Mouse (Mus musculus) liver, postnatal 0 days (tissue): ENCODE results near the gene Scel. TPM values are rescaled to one million over a fixed set of nuclear protein-coding genes. Genes with fewer than 3 reads are reported as not detected.
A peak's percentile ranks its signal among the peaks of the same experiment; 100 is the strongest.

ENCODE experiments used
- ATAC-seq: fragments of 200-750 bp; cut with Nextera tagmentation; 2 replicates; pipeline ENCODE4 v1.8.0; 2017; ENCODE audit warnings: mild to moderate bottlenecking, moderate library complexity
- DNase-seq: peaks from one replicate; pipeline ENCODE4 v3.0.0-alpha.2; 2016
- H3K27ac ChIP-seq: fragments of 300-500 bp; sonication (generic); 2 replicates; pipeline ENCODE4 v1.5.1; 2014; ENCODE audit warnings: antibody characterized with exemption, moderate library complexity, mild to moderate bottlenecking, low read depth
- H3K27me3 ChIP-seq: fragments of 300-500 bp; sonication (generic); 2 replicates; pipeline ENCODE4 v1.6.1; 2014; ENCODE audit warnings: low read length, control low read depth, mixed read lengths; ENCODE audit not compliant: insufficient read depth
- H3K36me3 ChIP-seq: fragments of 300-500 bp; sonication (generic); replicated peaks from 2 replicates; pipeline ENCODE4 v1.6.1; 2014; ENCODE audit warnings: mild to moderate bottlenecking, control low read depth, low read length, moderate library complexity, mixed read lengths; ENCODE audit not compliant: insufficient read depth
- H3K4me1 ChIP-seq: fragments of 300-500 bp; sonication (generic); 2 replicates; pipeline ENCODE4 v1.6.1; 2014; ENCODE audit warnings: antibody characterized with exemption, mild to moderate bottlenecking, control low read depth; ENCODE audit not compliant: insufficient read depth
- H3K4me2 ChIP-seq: fragments of 300-500 bp; sonication (generic); 2 replicates; pipeline ENCODE4 v1.6.1; 2014; ENCODE audit warnings: low read depth, mild to moderate bottlenecking, low read length, moderate library complexity, mixed read lengths
- H3K4me3 ChIP-seq: fragments of 300-500 bp; sonication (generic); 2 replicates; pipeline ENCODE4 v1.5.1; 2014; ENCODE audit warnings: low read depth, low read length
- H3K9ac ChIP-seq: fragments of 300-500 bp; sonication (generic); replicated peaks from 2 replicates; pipeline ENCODE4 v1.6.1; 2014; ENCODE audit warnings: mild to moderate bottlenecking, moderate library complexity
- H3K9me3 ChIP-seq: fragments of 300-500 bp; sonication (generic); 2 replicates; pipeline ENCODE4 v1.6.1; 2016; ENCODE audit warnings: mild to moderate bottlenecking, control low read depth, low read length, mixed read lengths
- CTCF ChIP-seq: sonication (generic); IDR thresholded peaks from 2 replicates; pipeline ENCODE4 v1.5.1; 2016; ENCODE audit warnings: antibody characterized with exemption, low read depth
- EP300 ChIP-seq: IDR thresholded peaks from 2 replicates; pipeline ENCODE4 v1.6.1; 2016; ENCODE audit warnings: antibody characterized with exemption, low read depth, mild to moderate bottlenecking
- WGBS: fragments of 180-500 bp; shearing (Covaris S2); extraction: QIAGEN DNeasy Blood & Tissue Kit; methylation state at CpG from one replicate; pipeline ENCODE4 v1.1.7; 2014; ENCODE audit not compliant: insufficient replicate concordance; 5-methylcytosine and 5-hydroxymethylcytosine counted together
- polyA plus RNA-seq: library from polyadenylated mRNA; unstranded; fragments of >200 nt; fragmentation: Nextera tagmentation; extraction: Ambion mirVana; gene quantifications from 2 replicates; pipeline ENCODE4 v1.2.1, GENCODE M21; 2015

Gene Scel
- polyA plus RNA-seq, 1 experiment from 2014 or later, result not detected

GRCm38 (mm10) chr14:103650413-103651101 lies 137.4 kb downstream of the Scel start:
- Histone ChIP-seq H3K4me3 (peak overlapping the region; percentile 60), H3K36me3 (no peaks in the 10 kb centered on the region), H3K9me3 (no peaks in the 10 kb centered on the region), H3K27ac (peak overlapping the region; percentile 57), H3K4me1 (0 out of 2 replicates have a peak, but pooled peaks cover 11% of the 10 kb centered on the region), H3K4me2 (peak overlapping the region; percentile 97), H3K27me3 (peaks cover 30% of the 10 kb centered on the region), H3K9ac (peak overlapping the region; percentile 58)
- TF ChIP-seq CTCF (no peak), EP300 (no peak)
- ATAC-seq (peak; percentile 55), DNase-seq (peak; percentile 61)
- WGBS, result under 1% methylated on average over 53 of the region's 67 CpGs

- no peak for DNase-seq
- 0 out of 2 replicates have a peak, but pooled peaks cover 11% of the 10 kb centered on the region for H3K4me1 ChIP-seq
- peak overlapping the region; percentile 60 for H3K4me3 ChIP-seq
- H3K27me3 ChIP-seq, result peaks cover 30% of the 10 kb centered on the region
- TF ChIP-seq CTCF (no peak), EP300 (no peak)
- H3K9me3 ChIP-seq, result no peaks in the 10 kb centered on the region
- WGBS, result 5% methylated on average over 11 of the region's 11 CpGs
- H3K4me2 ChIP-seq, result peak overlapping the region; percentile 97
- ATAC-seq, result peak; percentile 14; the same call in 1 of the 2 replicates
- H3K27ac ChIP-seq, result no peak overlapping the region
- no peak overlapping the region for H3K9ac ChIP-seq
- no peaks in the 10 kb centered on the region for H3K36me3 ChIP-seq
Measured at GRCm38 (mm10) chr14:103651106-103651505, 138.0 kb downstream of the Scel start.

- Histone ChIP-seq H3K36me3 (no peaks in the 10 kb centered on the region), H3K9me3 (no peaks in the 10 kb centered on the region), H3K4me3 (no peak overlapping the region), H3K27ac (no peak overlapping the region), H3K27me3 (peaks cover 30% of the 10 kb centered on the region), H3K4me2 (peak overlapping the region; percentile 97; the same call in 1 of the 2 replicates), H3K9ac (no peak overlapping the region), H3K4me1 (0 out of 2 replicates have a peak, but pooled peaks cover 11% of the 10 kb centered on the region)
- 58% methylated on average over 2 of the region's 2 CpGs for WGBS
- no peak for ATAC-seq
- TF ChIP-seq EP300 (no peak), CTCF (no peak)
- no peak for DNase-seq
Measured at GRCm38 (mm10) chr14:103651562-103651961, 138.4 kb downstream of the Scel start.

GRCm38 (mm10) chr14:103652524-103652923 lies 139.4 kb downstream of the Scel start:
- Histone ChIP-seq H3K4me2 (no peak overlapping the region), H3K9me3 (no peaks in the 10 kb centered on the region), H3K27ac (no peak overlapping the region), H3K4me1 (0 out of 2 replicates have a peak, but pooled peaks cover 11% of the 10 kb centered on the region), H3K4me3 (no peak overlapping the region), H3K27me3 (peaks cover 30% of the 10 kb centered on the region), H3K36me3 (no peaks in the 10 kb centered on the region), H3K9ac (no peak overlapping the region)
- DNase-seq (no peak), ATAC-seq (no peak)
- TF ChIP-seq EP300 (no peak), CTCF (no peak)
- WGBS, result 76% methylated on average over 5 of the region's 5 CpGs

- 52% methylated on average over 5 of the region's 5 CpGs for WGBS
- H3K4me3 ChIP-seq, result no peak overlapping the region
- 0 out of 2 replicates have a peak, but pooled peaks cover 11% of the 10 kb centered on the region for H3K4me1 ChIP-seq
- H3K36me3 ChIP-seq, result no peaks in the 10 kb centered on the region
- H3K27ac ChIP-seq, result no peak overlapping the region
- TF ChIP-seq EP300 (no peak), CTCF (no peak)
- DNase-seq (no peak), ATAC-seq (no peak)
- no peaks in the 10 kb centered on the region for H3K9me3 ChIP-seq
- peaks cover 27% of the 10 kb centered on the region for H3K27me3 ChIP-seq
- peak overlapping the region; percentile 3 for H3K4me2 ChIP-seq
- H3K9ac ChIP-seq, result no peak overlapping the region
Measured at GRCm38 (mm10) chr14:103653800-103654199, 140.7 kb downstream of the Scel start.

- Histone ChIP-seq H3K4me1 (0 out of 2 replicates have a peak, but pooled peaks cover 8% of the 10 kb centered on the region), H3K4me3 (no peak overlapping the region), H3K36me3 (no peaks in the 10 kb centered on the region), H3K27me3 (peaks cover 14% of the 10 kb centered on the region; the same call in 1 of the 2 replicates), H3K9ac (no peak overlapping the region), H3K9me3 (no peaks in the 10 kb centered on the region), H3K27ac (no peak overlapping the region), H3K4me2 (no peak overlapping the region)
- ATAC-seq (no peak), DNase-seq (no peak)
- 73% methylated on average over 5 of the region's 5 CpGs for WGBS
- no peak for TF ChIP-seq EP300
- TF ChIP-seq CTCF, result no peak
Measured at GRCm38 (mm10) chr14:103655448-103655847, 142.3 kb downstream of the Scel start.
